Mouse (Mus musculus): ENCODE measurements around the gene Slc22a20. TPM values are rescaled to one million over a fixed set of nuclear protein-coding genes. Genes with fewer than 3 reads are reported as not detected.

The Slc22a20 gene
- polyA plus RNA-seq, 1 experiment: not detected

DNA sequence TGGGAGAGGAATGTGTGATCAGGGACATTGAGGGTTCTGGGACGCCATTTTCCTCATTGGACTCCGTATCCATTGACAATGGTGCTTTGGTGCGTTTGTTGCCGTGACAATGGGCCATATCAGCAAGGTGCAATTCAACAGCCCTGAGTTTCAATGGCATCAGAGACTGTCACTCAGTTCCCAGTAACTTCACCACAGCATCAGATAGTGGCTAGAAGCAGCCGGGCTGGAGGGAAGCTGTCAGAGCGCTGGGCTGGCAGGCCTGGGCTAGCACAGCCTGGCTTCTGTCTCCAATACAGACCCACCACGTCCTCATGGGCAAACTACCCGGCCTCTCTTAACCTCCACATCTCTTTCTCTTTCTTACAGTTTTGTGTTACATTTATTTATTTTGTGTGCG is 5.5 kb downstream of the Slc22a20 start:
- H3ac ChIP-seq (ENCODE audit: control insufficient read depth, insufficient read length): no peak overlapping the region
- no peak overlapping the region for H3K4me3 ChIP-seq
- no peaks in the 10 kb centered on the region for H3K79me2 ChIP-seq (ENCODE audit: control insufficient read depth, insufficient read depth)
- H3K36me3 ChIP-seq (ENCODE audit: control insufficient read depth, insufficient read depth): no peaks in the 10 kb centered on the region
- H3K4me2 ChIP-seq (ENCODE audit: low read depth): no peak overlapping the region
- TF ChIP-seq REST (IDR thresholded peaks at IDR 0.05; ENCODE audit: insufficient read depth, insufficient read length) (no peak), POLR2AphosphoS2 (IDR thresholded peaks at IDR 0.05; ENCODE audit: insufficient read length, low read depth) (no peak), USF1 (IDR thresholded peaks at IDR 0.05; ENCODE audit: low read depth) (no peak), POLR2A (IDR thresholded peaks at IDR 0.05; ENCODE audit: insufficient read length, low read depth) (no peak), TCF3 (IDR thresholded peaks at IDR 0.05; ENCODE audit: insufficient read length, low read depth) (no peak), MAX (IDR thresholded peaks at IDR 0.05; ENCODE audit: low read depth) (no peak), E2F4 (IDR thresholded peaks at IDR 0.05; ENCODE audit: insufficient read depth) (no peak), MYOG (IDR thresholded peaks at IDR 0.05; ENCODE audit: control insufficient read depth in 1 of 3, insufficient read depth in 1 of 3, insufficient read length in 2 of 3, low read depth in 2 of 3) (no peak), SRF (IDR thresholded peaks at IDR 0.05; ENCODE audit: control insufficient read depth, insufficient read length, low read depth) (no peak), TCF12 (IDR thresholded peaks at IDR 0.05; ENCODE audit: insufficient read depth, poor library complexity, severe bottlenecking) (no peak), MYOD1 (IDR thresholded peaks at IDR 0.05; ENCODE audit: control insufficient read depth in 1 of 3, insufficient read length in 2 of 3, low read depth in 2 of 3) (no peak), CEBPB (IDR thresholded peaks at IDR 0.05; ENCODE audit: insufficient read depth, poor library complexity, severe bottlenecking) (no peak)
- no peaks in the 10 kb centered on the region for H3K27me3 ChIP-seq (ENCODE audit: control insufficient read depth, insufficient read depth, insufficient read length)

DNA sequence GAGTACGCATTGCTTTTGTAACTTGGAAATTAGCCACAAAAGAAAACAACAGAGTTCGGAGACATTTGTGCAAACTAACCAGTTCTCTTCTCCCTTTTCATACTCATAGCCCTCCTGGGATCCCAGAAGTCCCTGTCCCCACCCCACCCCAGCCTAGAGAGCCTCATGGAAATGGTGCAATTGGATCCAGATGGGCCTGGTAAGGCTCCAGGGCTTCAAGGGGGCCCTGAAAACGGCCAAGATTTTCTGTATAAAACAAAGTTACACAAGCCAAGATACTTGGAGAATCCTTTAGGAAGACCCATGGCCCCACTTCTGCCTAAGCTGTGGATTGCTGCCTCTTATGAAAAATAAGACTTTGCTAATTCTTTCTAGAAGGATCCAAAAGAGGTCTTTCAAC is 8.2 kb downstream of the Slc22a20 start:
- Histone ChIP-seq H3K79me2 (ENCODE audit: control insufficient read depth, insufficient read depth) (no peaks in the 10 kb centered on the region), H3K27me3 (ENCODE audit: control insufficient read depth, insufficient read depth, insufficient read length) (no peaks in the 10 kb centered on the region), H3K4me2 (ENCODE audit: low read depth) (no peak overlapping the region), H3K4me3 (no peak overlapping the region), H3K36me3 (ENCODE audit: control insufficient read depth, insufficient read depth) (no peaks in the 10 kb centered on the region), H3ac (ENCODE audit: control insufficient read depth, insufficient read length) (no peak overlapping the region)
- no peak for TF ChIP-seq SRF (IDR thresholded peaks at IDR 0.05; ENCODE audit: control insufficient read depth, insufficient read length, low read depth)
- TF ChIP-seq USF1 (IDR thresholded peaks at IDR 0.05; ENCODE audit: low read depth): no peak
- TF ChIP-seq E2F4 (IDR thresholded peaks at IDR 0.05; ENCODE audit: insufficient read depth): no peak
- no peak for TF ChIP-seq TCF12 (IDR thresholded peaks at IDR 0.05; ENCODE audit: insufficient read depth, poor library complexity, severe bottlenecking)
- no peak for TF ChIP-seq POLR2A (IDR thresholded peaks at IDR 0.05; ENCODE audit: insufficient read length, low read depth)
- no peak for TF ChIP-seq CEBPB (IDR thresholded peaks at IDR 0.05; ENCODE audit: insufficient read depth, poor library complexity, severe bottlenecking)
- TF ChIP-seq MYOG (IDR thresholded peaks at IDR 0.05; ENCODE audit: control insufficient read depth in 1 of 3, insufficient read depth in 1 of 3, insufficient read length in 2 of 3, low read depth in 2 of 3): no peak
- no peak for TF ChIP-seq MAX (IDR thresholded peaks at IDR 0.05; ENCODE audit: low read depth)
- TF ChIP-seq TCF3 (IDR thresholded peaks at IDR 0.05; ENCODE audit: insufficient read length, low read depth): no peak
- no peak for TF ChIP-seq POLR2AphosphoS2 (IDR thresholded peaks at IDR 0.05; ENCODE audit: insufficient read length, low read depth)
- TF ChIP-seq REST (IDR thresholded peaks at IDR 0.05; ENCODE audit: insufficient read depth, insufficient read length): no peak
- TF ChIP-seq MYOD1 (IDR thresholded peaks at IDR 0.05; ENCODE audit: control insufficient read depth in 1 of 3, insufficient read length in 2 of 3, low read depth in 2 of 3): no peak

DNA sequence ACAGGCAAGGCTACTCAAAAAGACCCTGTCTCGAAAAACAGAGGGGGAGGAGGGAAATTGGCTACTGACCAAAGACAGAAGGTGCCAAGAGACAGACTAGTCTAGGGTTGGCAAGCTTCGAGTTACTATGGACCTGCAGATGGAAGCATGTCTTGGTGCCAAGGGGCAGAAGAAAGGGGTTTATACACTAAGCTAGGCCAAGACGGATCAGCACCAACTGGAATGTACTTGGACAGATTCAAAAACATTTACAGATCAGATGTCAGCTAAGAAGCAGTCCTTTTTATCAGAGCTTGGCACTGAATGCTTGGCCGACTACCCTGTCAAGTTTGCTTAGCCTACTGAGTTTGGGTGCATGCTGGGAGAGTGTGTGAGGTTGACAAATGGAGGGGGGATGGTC is 10.3 kb downstream of the Slc22a20 start:
- H3K4me3 ChIP-seq: no peak overlapping the region
- no peak for TF ChIP-seq POLR2A (IDR thresholded peaks at IDR 0.05; ENCODE audit: insufficient read length, low read depth)
- TF ChIP-seq USF1 (IDR thresholded peaks at IDR 0.05; ENCODE audit: low read depth): no peak
- no peak for TF ChIP-seq MAX (IDR thresholded peaks at IDR 0.05; ENCODE audit: low read depth)
- H3K79me2 ChIP-seq (ENCODE audit: control insufficient read depth, insufficient read depth): no peaks in the 10 kb centered on the region
- no peak overlapping the region for H3K4me2 ChIP-seq (ENCODE audit: low read depth)
- no peaks in the 10 kb centered on the region for H3K27me3 ChIP-seq (ENCODE audit: control insufficient read depth, insufficient read depth, insufficient read length)
- H3K36me3 ChIP-seq (ENCODE audit: control insufficient read depth, insufficient read depth): no peaks in the 10 kb centered on the region
- H3ac ChIP-seq (ENCODE audit: control insufficient read depth, insufficient read length): no peak overlapping the region

DNA sequence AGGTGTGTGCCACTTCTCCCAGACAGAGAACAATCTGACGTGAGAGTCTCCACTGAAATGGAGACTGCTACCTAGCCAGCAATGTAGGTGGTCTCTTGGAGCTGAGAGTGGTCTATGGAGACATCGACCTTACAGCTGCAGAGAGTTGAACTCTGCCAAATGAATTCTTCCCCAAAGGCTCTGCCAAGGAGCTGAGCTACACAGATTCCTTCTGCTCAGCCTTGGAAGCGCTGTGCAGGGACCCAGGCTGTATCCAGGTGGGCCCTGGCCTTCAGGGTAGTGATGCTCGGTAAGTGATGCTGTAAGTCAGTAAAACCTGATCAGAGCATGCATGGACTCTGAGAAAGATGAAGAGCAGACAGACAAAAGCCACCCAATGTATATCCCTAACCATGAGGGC is 10.8 kb downstream of the Slc22a20 start:
- Histone ChIP-seq H3K4me2 (ENCODE audit: low read depth) (no peak overlapping the region), H3K79me2 (ENCODE audit: control insufficient read depth, insufficient read depth) (no peaks in the 10 kb centered on the region), H3K27me3 (ENCODE audit: control insufficient read depth, insufficient read depth, insufficient read length) (no peaks in the 10 kb centered on the region), H3K36me3 (ENCODE audit: control insufficient read depth, insufficient read depth) (no peaks in the 10 kb centered on the region), H3K4me3 (no peak overlapping the region), H3ac (ENCODE audit: control insufficient read depth, insufficient read length) (no peak overlapping the region)
- TF ChIP-seq MYOG (IDR thresholded peaks at IDR 0.05; ENCODE audit: control insufficient read depth in 1 of 3, insufficient read depth in 1 of 3, insufficient read length in 2 of 3, low read depth in 2 of 3) (no peak), CEBPB (IDR thresholded peaks at IDR 0.05; ENCODE audit: insufficient read depth, poor library complexity, severe bottlenecking) (no peak)

DNA sequence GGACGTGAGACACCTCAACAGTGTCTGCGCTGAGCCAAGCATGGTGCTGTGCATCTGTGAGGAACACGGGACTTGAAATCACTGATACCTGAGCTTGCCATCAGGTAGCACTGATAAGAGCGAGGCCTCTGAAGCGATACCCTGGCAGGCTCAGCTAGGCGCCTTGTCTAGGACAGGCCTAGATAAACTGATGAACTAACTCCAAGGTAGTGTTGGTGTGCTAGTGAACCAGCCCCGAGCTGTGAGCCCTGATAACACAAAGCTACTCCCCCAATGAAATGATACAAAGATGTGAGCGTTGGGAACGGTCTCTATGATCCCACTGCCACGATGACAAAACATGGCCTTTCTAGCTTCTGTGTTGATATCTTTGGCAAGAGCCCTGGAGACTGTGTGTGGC is 18.3 kb downstream of the Slc22a20 start:
- Histone ChIP-seq H3K79me2 (ENCODE audit: control insufficient read depth, insufficient read depth) (peaks cover 5% of the 10 kb centered on the region), H3K36me3 (ENCODE audit: control insufficient read depth, insufficient read depth) (no peaks in the 10 kb centered on the region), H3ac (ENCODE audit: control insufficient read depth, insufficient read length) (no peak overlapping the region), H3K4me3 (no peak overlapping the region), H3K27me3 (ENCODE audit: control insufficient read depth, insufficient read depth, insufficient read length) (no peaks in the 10 kb centered on the region), H3K4me2 (ENCODE audit: low read depth) (no peak overlapping the region)
- TF ChIP-seq E2F4 (IDR thresholded peaks at IDR 0.05; ENCODE audit: insufficient read depth): no peak
- TF ChIP-seq MYOG (IDR thresholded peaks at IDR 0.05; ENCODE audit: control insufficient read depth in 1 of 3, insufficient read depth in 1 of 3, insufficient read length in 2 of 3, low read depth in 2 of 3): no peak
- TF ChIP-seq MAX (IDR thresholded peaks at IDR 0.05; ENCODE audit: low read depth): no peak
